Mouse (Mus musculus) WW6 (cell line): Measurements from ENCODE around the gene Fxr1.
A peak's percentile ranks its signal among the peaks of the same experiment; 100 is the strongest.
"Not testable (repeated sequence)": the region's sequence is repeated elsewhere in the genome, so short reads cannot be mapped to it uniquely, and the experiment has no call there.

ENCODE experiments used
- DNase-seq: peaks from one replicate; pipeline ENCODE4 v3.0.0-alpha.2; 2013; ENCODE audit warnings: low read depth, low spot score

The Fxr1 gene

DNA sequence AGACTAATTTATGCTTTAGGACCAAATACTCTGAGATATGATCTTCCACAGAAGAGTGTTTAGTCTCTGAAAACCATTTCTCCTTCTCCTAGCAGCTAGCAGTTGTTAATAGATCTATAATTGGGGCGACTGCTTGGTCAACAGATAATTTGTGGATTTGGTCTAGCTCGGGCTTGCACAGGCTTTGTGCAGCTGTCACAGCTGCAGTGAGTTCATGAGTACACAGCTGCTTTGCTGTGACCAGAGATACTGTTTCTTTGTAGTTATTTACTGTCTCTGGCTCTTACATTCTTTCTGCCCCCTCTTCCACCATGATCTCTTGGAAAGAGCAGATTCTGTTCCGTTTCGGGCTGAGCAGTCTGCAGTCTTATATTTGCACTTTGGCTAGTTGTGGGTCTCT, 22.2 kb downstream of the Fxr1 start:
- DNase-seq: no peak

DNA sequence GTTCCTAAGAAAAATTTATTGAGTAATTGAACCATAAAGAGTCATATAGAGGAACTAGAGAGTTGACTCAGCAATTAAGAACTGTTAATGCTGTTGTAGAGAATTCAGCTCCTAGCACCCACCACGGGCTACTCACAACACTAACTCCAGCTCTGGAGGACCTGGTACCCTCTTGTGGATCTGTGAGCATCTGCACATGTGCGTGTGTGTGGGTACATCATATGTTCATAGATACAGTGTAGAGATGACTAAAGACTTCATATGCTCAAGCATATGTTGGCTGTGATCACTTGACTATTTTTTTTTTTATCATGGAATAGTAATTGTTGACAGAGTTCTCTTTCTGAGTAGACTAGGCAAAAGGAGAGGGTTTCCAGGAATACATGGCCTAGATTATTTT, 42.6 kb downstream of the Fxr1 start:
- no peak for DNase-seq

DNA sequence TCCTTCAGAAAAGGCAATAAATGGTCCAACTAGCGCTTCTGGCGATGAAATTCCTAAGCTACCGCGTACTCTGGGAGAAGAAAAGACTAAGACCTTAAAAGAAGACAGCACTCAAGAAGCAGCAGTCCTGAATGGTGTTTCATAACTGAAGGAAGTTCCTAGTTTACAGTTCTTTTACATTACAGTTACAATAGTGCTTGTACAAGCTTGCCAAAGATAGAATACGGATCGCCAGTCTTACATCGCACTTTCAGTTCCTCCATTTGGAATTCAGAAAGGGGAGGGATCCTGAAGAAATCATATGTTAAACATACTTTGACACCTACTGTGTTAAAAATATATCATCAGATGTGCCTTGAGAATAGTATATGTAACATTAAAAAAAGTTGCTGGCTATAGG, 49.2 kb downstream of the Fxr1 start:
- DNase-seq: not testable (repeated sequence)

DNA sequence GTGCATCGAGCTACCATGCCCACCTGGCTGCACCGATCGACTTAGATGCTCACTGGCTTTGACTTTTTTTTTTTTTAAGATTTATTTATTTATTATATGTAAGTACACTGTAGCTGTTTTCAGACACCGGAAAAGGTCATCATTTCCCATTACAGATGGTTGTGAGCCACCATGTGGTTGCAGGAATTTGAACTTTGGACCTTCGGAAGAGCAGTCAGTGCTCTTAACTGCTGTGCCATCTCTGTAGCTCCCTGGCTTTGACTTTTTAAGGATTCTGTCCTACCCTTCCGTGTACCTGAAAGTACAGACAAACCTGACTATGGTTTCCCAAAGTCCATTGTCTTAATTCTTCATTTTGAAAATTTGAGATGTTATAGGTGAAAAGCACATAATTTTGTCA, 53.0 kb downstream of the Fxr1 start:
- no peak for DNase-seq

DNA sequence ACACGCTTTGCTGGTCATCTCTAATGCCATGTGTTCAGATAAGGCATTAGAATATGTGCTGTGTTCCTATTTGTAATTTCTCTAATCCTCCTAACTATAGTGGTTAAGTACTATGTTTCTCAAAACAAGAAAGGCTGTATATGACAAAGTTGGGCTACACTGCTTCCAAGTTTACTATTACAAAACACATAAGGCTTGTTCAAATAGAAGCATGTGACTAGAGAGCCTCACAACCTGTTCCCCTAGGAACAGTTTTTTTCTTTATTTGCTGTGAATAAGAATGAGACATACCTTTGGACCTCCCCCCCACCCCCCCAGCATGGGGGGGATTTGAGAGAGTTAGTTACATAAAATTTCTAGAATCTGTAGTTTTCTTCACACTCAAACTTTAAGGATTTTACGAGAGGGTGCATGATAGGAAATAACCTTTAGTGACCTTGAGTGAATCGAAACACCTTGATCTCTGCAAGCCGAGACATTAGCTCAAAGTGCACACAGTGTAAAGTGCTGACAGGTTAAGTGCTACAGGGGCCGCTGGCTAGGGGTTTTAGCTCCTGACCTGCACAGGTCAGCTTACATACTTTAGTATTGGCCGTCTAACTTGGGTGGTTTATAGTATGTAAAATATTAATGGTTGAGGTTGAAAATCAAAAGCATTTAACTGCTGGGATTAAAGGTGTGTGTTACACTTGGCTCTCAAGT, 56.5 kb downstream of the Fxr1 start:
- no peak for DNase-seq

DNA sequence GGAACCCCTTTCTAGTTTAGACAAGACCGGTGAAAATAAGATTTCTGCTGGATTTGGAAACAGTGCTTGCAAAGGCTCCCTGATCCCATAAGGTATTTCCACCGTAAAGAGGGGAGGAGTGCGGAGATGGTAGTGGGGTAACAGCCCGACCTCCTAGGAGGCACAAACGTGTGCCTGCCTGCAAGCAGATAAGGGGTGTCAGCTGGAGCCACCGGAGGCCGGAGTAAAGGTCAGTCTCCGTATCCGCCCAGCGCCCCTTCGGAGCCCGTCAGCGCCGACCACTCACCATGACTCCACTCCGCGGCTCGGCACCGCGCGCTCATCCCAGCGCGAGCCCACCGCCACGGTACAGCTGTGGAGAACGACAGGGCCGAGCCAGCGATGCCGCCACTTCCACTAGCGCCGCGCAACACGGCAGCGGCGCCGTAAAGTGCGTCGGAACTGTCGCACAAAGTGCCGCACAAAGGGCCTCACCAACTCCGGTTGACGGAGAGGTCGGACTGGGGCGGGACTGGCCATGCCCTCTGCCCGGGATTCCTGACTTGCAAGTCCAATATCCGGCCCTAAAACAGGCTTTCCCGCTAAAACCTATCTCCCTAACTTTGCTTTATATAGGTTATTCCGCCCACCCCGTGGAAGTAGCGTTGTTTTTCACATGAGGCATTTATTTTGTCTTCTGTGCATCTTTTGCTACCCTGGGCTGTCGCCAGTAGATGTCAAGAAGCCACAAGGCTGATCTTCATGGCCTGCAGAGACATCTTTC, 61.3 kb downstream of the Fxr1 start, which contains the start of gene Dnajc19:
TSS of gene Dnajc19 (minus strand) at position 422 of the 763 bp plus-strand sequence.
- peak; percentile 76 for DNase-seq

DNA sequence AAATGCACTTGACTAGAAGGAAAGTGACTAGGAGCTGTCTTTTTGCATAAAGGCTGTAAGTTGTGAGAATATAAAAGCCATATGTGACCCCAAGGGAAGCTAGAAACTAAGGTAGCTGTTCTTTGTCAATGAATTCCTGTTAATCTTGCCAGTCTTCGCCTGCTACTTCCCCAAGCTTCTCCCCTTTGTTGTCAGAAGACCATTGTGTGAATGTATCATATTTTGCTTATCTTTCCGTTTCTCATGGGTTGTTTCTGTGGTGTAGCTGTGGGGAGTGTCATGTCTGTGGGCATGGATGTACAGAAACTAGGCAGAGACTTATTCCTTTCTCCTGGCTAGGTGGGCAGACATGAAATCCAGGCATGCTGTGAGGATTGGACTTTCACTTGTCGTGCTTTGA, 62.2 kb downstream of the Fxr1 start:
- DNase-seq: no peak

DNA sequence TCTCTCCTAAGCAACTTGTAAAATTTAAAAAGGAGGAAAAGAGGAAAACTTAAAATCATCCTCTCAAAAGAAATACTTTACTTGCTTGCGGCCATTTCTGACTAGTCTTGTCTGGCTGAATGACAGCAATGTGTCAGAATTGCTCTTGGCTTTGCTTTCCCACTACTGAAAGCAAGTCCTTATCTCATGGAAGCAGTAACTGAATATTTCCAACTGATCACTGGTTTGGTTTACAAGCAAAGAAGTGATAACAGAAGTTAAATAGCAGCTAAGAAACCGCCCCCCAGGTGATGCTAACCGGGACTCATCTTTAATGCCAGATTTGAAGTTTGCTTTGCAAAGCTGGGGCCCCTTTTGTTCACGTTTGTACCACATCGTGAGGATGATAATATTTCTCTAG, 63.9 kb downstream of the Fxr1 start:
- DNase-seq: no peak

DNA sequence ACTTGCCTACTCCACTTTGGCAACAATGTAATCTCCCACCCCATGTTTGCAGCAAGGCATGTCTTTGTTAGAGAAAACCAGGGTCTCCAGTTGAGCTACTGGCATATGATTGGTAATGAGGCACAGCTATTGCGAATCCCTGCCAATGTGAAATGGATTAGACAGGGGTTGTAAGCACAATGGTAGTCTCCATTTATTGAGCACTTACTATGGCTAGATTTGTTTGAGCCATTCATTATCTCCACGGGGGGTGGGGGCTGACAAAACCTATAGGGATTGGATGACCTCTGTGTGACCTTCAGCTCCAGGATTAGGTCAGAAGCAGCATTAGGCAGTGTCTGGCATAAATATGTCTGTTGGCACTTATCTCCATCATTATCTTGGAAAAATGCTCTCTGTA, 83.1 kb downstream of the Fxr1 start:
- DNase-seq: no peak

DNA sequence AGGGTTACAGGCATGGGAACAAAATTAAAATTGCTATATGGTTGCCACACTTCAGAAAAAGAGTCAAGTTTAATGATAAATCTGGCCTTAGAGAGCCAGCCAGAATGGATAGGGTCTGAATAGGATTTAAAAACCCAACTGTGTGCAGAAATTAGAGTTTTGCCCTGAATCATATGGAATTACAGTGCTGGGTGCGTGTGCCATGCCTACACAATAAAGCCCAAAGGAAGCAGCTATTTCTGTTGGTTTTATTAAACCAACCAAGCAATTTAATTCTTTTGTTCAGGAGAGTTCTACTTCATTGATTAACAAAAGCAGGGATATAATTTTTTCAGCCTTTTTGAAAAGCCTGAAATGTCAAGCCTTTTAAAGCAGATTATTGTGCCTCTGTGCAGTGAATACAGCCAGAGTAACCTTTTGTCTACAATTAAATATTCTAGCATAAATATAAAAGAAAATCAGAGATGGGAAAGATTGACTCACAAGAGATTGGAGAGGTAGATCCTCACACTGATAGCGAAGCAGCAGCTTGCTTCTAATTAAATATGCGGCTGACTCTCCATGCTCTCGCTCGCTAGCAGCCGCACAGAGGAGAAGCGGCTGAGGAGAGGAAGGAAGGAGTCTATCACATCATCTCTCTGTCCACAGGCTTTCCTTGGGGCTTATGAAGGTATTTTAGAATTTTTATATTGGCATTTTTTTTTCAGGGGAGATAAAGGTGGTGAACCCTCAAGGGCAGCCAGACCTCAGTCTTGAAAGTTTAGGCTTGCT, 84.3 kb downstream of the Fxr1 start:
- no peak for DNase-seq

DNA sequence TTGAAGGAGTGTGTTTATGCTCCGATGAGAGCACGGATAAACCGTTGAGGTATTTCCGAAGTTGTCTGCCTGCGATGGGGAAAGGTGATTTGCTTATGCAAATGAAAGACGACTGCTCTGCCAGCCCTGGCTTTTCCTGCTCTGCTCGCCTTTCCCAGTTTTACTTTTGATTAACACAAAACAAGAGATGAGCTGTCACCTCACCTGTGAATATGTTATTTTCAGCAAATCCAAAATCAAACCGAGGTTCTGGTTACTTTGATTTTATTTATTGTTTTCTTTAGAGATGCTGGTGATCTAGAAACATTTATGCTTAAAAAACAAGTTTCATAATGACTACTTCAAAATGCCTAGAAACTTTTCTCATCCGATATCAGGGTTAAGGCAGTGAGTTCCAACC, 86.7 kb downstream of the Fxr1 start:
- DNase-seq: no peak

DNA sequence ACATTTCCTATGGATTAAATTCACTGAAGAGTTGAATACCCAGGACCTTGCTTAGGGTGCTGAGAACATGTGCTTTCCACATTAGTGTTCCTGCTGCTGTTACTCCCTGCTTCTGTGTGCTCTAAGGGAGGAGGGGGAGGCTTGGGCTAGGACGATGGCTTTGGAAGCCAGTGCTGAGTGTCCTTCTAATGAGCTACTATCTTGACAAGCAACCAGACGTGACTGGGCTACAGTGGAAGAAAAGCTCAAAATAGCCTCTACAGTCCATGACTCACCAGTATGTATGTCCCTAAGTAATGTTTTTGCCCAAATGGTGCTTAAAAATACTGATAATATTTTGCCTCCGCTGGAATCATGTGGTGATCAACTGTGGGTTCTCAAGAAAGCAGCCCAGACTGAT, 87.9 kb downstream of the Fxr1 start:
- no peak for DNase-seq

DNA sequence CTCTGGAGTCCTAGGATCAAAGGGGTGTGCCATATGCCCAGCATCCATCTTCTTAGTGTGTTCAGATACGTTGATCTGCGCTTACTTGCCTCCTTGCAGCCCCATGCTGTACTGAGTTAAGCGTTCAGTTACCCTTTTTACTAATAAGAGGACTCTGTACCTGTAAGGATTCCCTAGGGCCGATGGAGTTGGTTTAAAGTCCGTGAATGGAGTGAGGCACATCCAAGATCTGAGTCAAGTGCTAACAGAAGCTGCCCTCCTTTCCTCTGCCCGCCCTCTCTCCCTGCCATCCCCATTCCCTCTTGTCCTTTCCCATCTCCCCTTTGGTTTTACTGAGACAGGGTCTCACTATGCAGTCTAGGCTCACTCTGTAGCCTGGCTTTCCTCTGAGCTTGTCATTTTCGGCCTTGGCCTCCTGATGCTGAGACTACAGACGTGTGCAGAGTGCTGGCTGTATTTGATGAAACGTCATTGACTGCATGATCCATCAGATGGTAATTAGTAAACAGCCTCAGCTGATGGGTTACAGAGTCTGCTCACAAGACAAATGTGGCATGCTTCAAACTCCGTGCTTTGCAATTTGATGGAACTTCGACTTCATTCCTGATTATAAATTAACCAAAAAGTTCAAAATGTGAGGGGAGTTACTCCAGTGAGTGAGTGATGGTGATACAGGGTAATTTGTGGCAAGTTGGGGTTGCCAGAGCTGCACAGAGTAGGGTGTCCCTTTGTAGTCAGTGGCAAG, 92.4 kb downstream of the Fxr1 start:
- DNase-seq: no peak

DNA sequence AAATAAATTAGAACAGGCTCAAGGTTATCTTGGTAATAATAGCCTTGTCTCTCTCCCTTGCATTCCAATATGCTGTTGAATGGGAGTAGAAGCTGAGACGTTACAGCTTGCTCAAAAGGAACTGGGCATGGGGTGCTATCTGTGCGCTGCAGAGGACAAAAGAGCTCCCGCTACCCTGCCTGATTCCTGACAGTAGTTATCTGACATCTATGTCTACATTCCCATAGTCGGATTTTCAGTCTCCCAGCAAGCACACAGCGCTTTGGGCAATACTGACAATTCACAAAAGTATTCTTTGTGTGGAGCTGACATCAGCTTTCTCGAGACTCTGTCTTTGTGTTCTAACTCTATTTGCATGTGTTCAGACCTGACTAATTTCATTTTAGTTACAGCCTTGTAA, 96.1 kb downstream of the Fxr1 start:
- no peak for DNase-seq

DNA sequence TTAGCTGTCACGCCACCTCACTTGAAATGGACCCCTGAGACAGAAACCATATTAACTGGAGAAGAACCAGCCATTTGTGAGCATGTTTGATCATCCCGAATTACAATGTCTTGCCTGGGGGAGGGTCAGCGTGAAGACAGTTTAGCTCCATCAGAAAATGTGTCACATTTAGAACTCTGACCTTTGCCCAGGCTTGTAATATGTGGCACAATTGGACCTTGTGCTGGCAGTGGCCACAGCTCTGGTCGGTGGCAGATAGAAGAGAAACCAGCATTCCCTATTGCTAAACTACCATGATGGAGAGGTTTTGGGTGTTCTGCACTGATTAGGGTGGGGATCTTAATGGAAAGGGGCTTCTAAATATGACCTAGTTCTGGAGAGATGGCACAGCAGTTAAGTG, 100.1 kb downstream of the Fxr1 start:
- DNase-seq: no peak
